Mouse (Mus musculus) midbrain, postnatal 0 days (tissue): ENCODE results near the gene Il11. TPM values are rescaled to one million over a fixed set of nuclear protein-coding genes. Genes with fewer than 3 reads are reported as not detected.
"Not testable (repeated sequence)": the region's sequence is repeated elsewhere in the genome, so short reads cannot be mapped to it uniquely, and the experiment has no call there.

Source experiments
- ATAC-seq: fragments of 200-750 bp; cut with Nextera tagmentation; 2 replicates; pipeline ENCODE4 v1.8.0; 2017; ENCODE audit warnings: moderate number of reproducible peaks, mild to moderate bottlenecking, moderate TSS enrichment, moderate library complexity; ENCODE audit not compliant: low FRiP score
- DNase-seq: peaks from one replicate; pipeline ENCODE4 v3.0.0-alpha.2; 2015; ENCODE audit warnings: low spot score
- H3K27ac ChIP-seq: fragments of 300-500 bp; sonication (generic); 2 replicates; pipeline ENCODE4 v1.5.1; 2014; ENCODE audit warnings: low read depth, mild to moderate bottlenecking, low read length, mixed read lengths
- H3K27me3 ChIP-seq: fragments of 300-500 bp; sonication (generic); 2 replicates; pipeline ENCODE4 v1.6.1; 2014; ENCODE audit warnings: low read length, control low read depth, mixed read lengths; ENCODE audit not compliant: insufficient read depth
- H3K36me3 ChIP-seq: fragments of 300-500 bp; sonication (generic); 2 replicates; pipeline ENCODE4 v1.6.1; 2014; ENCODE audit warnings: low read length, control low read depth, mixed read lengths; ENCODE audit not compliant: insufficient read depth
- H3K4me1 ChIP-seq: fragments of 300-500 bp; sonication (generic); 2 replicates; pipeline ENCODE4 v1.6.1; 2014; ENCODE audit warnings: mild to moderate bottlenecking, control low read depth, antibody characterized with exemption, low read length, mixed read lengths; ENCODE audit not compliant: insufficient read depth
- H3K4me2 ChIP-seq: fragments of 300-500 bp; sonication (generic); 2 replicates; pipeline ENCODE4 v1.6.1; 2014; ENCODE audit warnings: low read depth, mild to moderate bottlenecking, low read length, mixed read lengths; ENCODE audit not compliant: poor library complexity, severe bottlenecking
- H3K4me3 ChIP-seq: fragments of 300-500 bp; sonication (generic); 2 replicates; pipeline ENCODE4 v1.5.1; 2014; ENCODE audit warnings: low read depth, mild to moderate bottlenecking, low read length, moderate library complexity
- H3K9ac ChIP-seq: fragments of 300-500 bp; sonication (generic); replicated peaks from 2 replicates; pipeline ENCODE4 v1.6.1; 2014; ENCODE audit warnings: mild to moderate bottlenecking, low read length, moderate library complexity, mixed read lengths; ENCODE audit not compliant: poor library complexity, severe bottlenecking
- H3K9me3 ChIP-seq: fragments of 300-500 bp; sonication (generic); 2 replicates; pipeline ENCODE4 v1.6.1; 2016; ENCODE audit warnings: low read length, control low read depth
- CTCF ChIP-seq: IDR thresholded peaks from 2 replicates; pipeline ENCODE4 v1.5.1; 2016; ENCODE audit warnings: antibody characterized with exemption, mild to moderate bottlenecking
- WGBS: fragments of 180-500 bp; shearing (Covaris S2); extraction: QIAGEN DNeasy Blood & Tissue Kit; methylation state at CpG from one replicate; pipeline ENCODE4 v1.1.7; 2014; 5-methylcytosine and 5-hydroxymethylcytosine counted together
- polyA plus RNA-seq: library from polyadenylated mRNA; unstranded; fragments of >200 nt; fragmentation: Nextera tagmentation; extraction: Ambion mirVana; gene quantifications from 2 replicates; pipeline ENCODE4 v1.2.1, GENCODE M21; 2015
- total RNA-seq: library from RNA; depleted of rRNA; stranded (reverse); fragments of >200 nt; gene quantifications from 2 replicates; pipeline ENCODE4 v1.2.3, GENCODE M21; 2014

The Il11 gene
- total and polyA plus RNA-seq, 2 experiments from 2014 or later: 1.4 to 1.7 TPM

GRCm38 (mm10) chr7:4816559-4816958, 33.9 kb upstream of the Il11 start:
- no peak for TF ChIP-seq CTCF
- Histone ChIP-seq H3K9me3 (no peaks in the 10 kb centered on the region), H3K9ac (no peak overlapping the region), H3K27me3 (no peaks in the 10 kb centered on the region), H3K4me3 (no peak overlapping the region), H3K27ac (no peak overlapping the region), H3K36me3 (peaks cover under 1% of the 10 kb centered on the region; the same call in 1 of the 2 replicates), H3K4me1 (peaks cover 5% of the 10 kb centered on the region; the same call in 1 of the 2 replicates), H3K4me2 (no peak overlapping the region)
- ATAC-seq (no peak), DNase-seq (no peak)

- no peak for ATAC-seq
- TF ChIP-seq CTCF: no peak
- no peaks in the 10 kb centered on the region for H3K36me3 ChIP-seq
- no peaks in the 10 kb centered on the region for H3K27me3 ChIP-seq
- 24% methylated on average over 8 of the region's 8 CpGs for WGBS
- H3K4me1 ChIP-seq: peaks cover 8% of the 10 kb centered on the region; the same call in 1 of the 2 replicates
- peak overlapping the region; percentile 73 for H3K4me2 ChIP-seq
- no peak for DNase-seq
- peak overlapping the region; percentile 46; the same call in 1 of the 2 replicates for H3K9ac ChIP-seq
- H3K4me3 ChIP-seq: peak overlapping the region; percentile 94
- peak overlapping the region; percentile 85 for H3K27ac ChIP-seq
- H3K9me3 ChIP-seq: no peaks in the 10 kb centered on the region
Observed at GRCm38 (mm10) chr7:4813105-4813791, 30.6 kb upstream of the Il11 start.

GRCm38 (mm10) chr7:4812303-4813104, 29.8 kb upstream of the Il11 start, which contains the start of gene Ube2s:
Gene Ube2s (minus strand): TSS chr7:4812590.
- Histone ChIP-seq H3K4me3 (peak within 1 kb of the TSS; percentile 94), H3K9ac (peak within 1 kb of the TSS; percentile 91), H3K4me1 (peaks cover 8% of the 10 kb centered on the region; the same call in 1 of the 2 replicates), H3K9me3 (no peaks in the 10 kb centered on the region), H3K36me3 (peaks cover 3% of the 10 kb centered on the region; the same call in 1 of the 2 replicates), H3K27ac (peak within 1 kb of the TSS; percentile 91), H3K27me3 (no peaks in the 10 kb centered on the region), H3K4me2 (peak within 1 kb of the TSS; percentile 73)
- TF ChIP-seq CTCF: peak; percentile 56
- ATAC-seq (peak; percentile 99), DNase-seq (peak; percentile 100)
- under 1% methylated on average over 62 of the region's 62 CpGs for WGBS

- 1% methylated on average over 22 of the region's 36 CpGs for WGBS
- Histone ChIP-seq H3K4me3 (peak overlapping the region; percentile 94), H3K4me1 (peaks cover 8% of the 10 kb centered on the region; the same call in 1 of the 2 replicates), H3K36me3 (peaks cover 9% of the 10 kb centered on the region; the same call in 1 of the 2 replicates), H3K27ac (peak overlapping the region; percentile 91), H3K27me3 (no peaks in the 10 kb centered on the region), H3K9ac (peak overlapping the region; percentile 91), H3K4me2 (peak overlapping the region; percentile 73), H3K9me3 (no peaks in the 10 kb centered on the region)
- no peak for TF ChIP-seq CTCF
- ATAC-seq (no peak), DNase-seq (no peak)
Observed at GRCm38 (mm10) chr7:4811842-4812302, 29.2 kb upstream of the Il11 start.

- H3K4me2 ChIP-seq: peak overlapping the region; percentile 73
- peak overlapping the region; percentile 91 for H3K9ac ChIP-seq
- not testable (repeated sequence) for ATAC-seq, H3K9me3 ChIP-seq, H3K27ac ChIP-seq, H3K27me3 ChIP-seq, H3K4me1 ChIP-seq, DNase-seq
- WGBS: 37% methylated on average over 10 of the region's 10 CpGs
- peaks cover 15% of the 10 kb centered on the region; the same call in 1 of the 2 replicates for H3K36me3 ChIP-seq
- peak overlapping the region; percentile 94 for H3K4me3 ChIP-seq
Observed at GRCm38 (mm10) chr7:4811131-4811530, 28.5 kb upstream of the Il11 start.
